Mouse (Mus musculus): Measurements from ENCODE around the gene Zfp831. TPM values are rescaled to one million over a fixed set of nuclear protein-coding genes. Genes with fewer than 3 reads are reported as not detected.

Gene Zfp831
- polyA plus RNA-seq (2012; rRNA removed), result 0.53 and 0.65 TPM in 2 replicates

DNA sequence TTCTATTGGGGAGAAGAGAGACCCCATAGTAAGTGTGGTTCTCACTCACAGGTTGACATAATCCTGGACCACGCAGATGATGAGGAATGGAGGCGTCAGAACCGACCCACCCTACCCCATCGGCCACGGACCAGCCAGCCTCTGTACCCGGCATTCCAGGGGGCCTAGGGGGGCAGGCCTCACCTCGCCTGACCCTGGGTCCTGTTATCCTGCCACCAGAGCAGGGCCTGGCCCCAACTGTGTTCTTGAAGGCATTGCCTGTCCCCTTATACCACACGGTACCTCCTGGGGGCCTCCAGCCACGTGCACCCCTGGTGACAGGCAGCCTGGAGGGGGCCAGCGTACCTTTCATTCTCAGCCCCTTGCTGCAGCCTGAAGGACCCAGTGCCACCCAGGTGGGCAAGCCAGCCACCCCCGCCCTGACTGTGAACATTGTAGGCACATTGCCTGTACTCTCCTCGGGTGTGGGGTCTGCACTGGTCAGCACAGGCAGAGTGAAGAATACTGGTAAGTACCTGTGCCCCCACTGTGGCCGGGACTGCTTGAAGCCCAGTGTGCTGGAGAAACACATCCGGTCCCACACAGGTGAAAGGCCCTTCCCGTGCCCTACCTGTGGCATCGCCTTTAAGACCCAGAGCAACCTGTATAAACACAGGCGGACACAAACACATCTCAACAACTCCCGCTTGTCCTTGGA is at the start of gene Zfp831:
Gene Zfp831 (plus strand): TSS at position 87 of the 697 bp plus-strand sequence.
- TF ChIP-seq CTCF (IDR thresholded peaks at IDR 0.05; ENCODE audit: insufficient read depth, low read length), result no peak
- TF ChIP-seq POLR2A (IDR thresholded peaks at IDR 0.05; ENCODE audit: borderline replicate concordance, extremely low read depth, low read depth, low read length), result no peak
- no peaks in the 10 kb centered on the region for H3K4me1 ChIP-seq (ENCODE audit: control insufficient read depth, insufficient read depth, low read length)
- 81% methylated on average over 18 of the region's 18 CpGs for WGBS
- no peak within 1 kb of the TSS for H3K4me3 ChIP-seq (replicated peaks; ENCODE audit: extremely low read depth, low read depth, low read length)
- no peak for DNase-seq

DNA sequence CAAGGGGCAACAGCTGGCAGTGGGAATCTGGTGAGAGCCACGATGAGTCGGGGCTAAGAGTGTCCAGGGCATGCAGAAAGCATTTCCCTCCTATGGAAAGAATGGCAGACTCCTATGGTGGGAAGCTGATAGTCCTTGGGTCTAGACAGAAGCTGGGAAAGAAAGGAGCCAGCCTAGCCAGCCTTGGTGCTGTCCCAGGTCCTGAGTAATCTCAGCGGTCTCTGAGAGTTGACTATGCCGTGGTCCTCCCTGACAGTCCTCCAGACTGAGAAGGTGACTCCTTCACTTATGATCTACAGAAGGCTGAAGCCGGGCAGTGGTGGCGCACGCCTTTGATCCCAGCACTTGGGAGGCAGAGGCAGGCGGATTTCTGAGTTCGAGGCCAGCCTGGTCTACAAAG is 48.4 kb upstream of the Zfp831 start:
- H3K4me1 ChIP-seq (ENCODE audit: control insufficient read depth, insufficient read depth, low read length), result no peaks in the 10 kb centered on the region
- TF ChIP-seq CTCF (IDR thresholded peaks at IDR 0.05; ENCODE audit: insufficient read depth, low read length) (no peak), POLR2A (IDR thresholded peaks at IDR 0.05; ENCODE audit: borderline replicate concordance, extremely low read depth, low read depth, low read length) (no peak)
- WGBS, result 79% methylated on average over 9 of the region's 9 CpGs
- H3K4me3 ChIP-seq (replicated peaks; ENCODE audit: extremely low read depth, low read depth, low read length), result no peak overlapping the region
- no peak for DNase-seq

DNA sequence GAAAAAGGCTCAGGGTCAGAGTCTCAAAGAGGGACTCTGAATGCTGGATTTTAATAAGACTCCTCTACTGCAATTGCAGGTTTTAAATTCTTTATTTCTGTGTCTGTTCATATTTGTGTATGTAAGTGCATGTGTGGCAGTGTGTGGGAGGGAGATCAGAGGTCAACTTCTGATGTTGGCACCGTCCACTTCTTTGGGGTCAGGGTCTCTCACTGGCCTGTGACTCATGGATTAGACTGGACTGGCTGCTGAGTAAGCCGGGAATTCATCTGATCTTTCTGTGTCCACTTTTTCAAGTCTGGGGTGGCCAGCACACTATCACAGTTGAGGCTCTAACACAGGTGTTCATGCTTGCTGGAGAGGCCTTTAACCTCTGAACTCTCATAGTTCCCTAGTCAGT is 47.7 kb upstream of the Zfp831 start:
- DNase-seq, result no peak
- WGBS, result 62% methylated on average over 2 of the region's 2 CpGs
- no peaks in the 10 kb centered on the region for H3K4me1 ChIP-seq (ENCODE audit: control insufficient read depth, insufficient read depth, low read length)
- TF ChIP-seq POLR2A (IDR thresholded peaks at IDR 0.05; ENCODE audit: borderline replicate concordance, extremely low read depth, low read depth, low read length) (no peak), CTCF (IDR thresholded peaks at IDR 0.05; ENCODE audit: insufficient read depth, low read length) (no peak)
- H3K4me3 ChIP-seq (replicated peaks; ENCODE audit: extremely low read depth, low read depth, low read length), result no peak overlapping the region

DNA sequence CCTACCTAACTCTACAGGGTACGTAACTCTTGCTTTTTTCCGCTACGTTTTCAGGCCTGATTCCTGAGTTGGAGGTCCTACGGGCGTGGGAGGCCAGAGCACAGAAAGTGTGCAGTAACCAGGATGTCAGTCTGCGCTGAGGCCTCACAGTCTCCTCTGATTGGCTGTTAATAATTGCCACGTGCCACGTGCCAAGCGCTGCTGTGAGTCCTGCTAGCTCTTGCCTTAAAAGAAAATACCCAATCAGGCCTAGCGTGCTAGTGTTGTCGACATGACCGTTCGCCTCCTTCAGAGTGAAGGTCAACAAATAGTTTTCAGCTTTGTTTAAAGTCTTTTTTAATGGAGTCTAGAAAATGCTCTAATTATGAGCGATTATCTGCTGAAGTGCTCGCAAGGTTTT is 46.9 kb upstream of the Zfp831 start:
- DNase-seq, result no peak
- WGBS, result 86% methylated on average over 15 of the region's 15 CpGs
- TF ChIP-seq CTCF (IDR thresholded peaks at IDR 0.05; ENCODE audit: insufficient read depth, low read length) (no peak), POLR2A (IDR thresholded peaks at IDR 0.05; ENCODE audit: borderline replicate concordance, extremely low read depth, low read depth, low read length) (no peak)
- Histone ChIP-seq H3K4me1 (ENCODE audit: control insufficient read depth, insufficient read depth, low read length) (no peaks in the 10 kb centered on the region), H3K4me3 (replicated peaks; ENCODE audit: extremely low read depth, low read depth, low read length) (no peak overlapping the region)

DNA sequence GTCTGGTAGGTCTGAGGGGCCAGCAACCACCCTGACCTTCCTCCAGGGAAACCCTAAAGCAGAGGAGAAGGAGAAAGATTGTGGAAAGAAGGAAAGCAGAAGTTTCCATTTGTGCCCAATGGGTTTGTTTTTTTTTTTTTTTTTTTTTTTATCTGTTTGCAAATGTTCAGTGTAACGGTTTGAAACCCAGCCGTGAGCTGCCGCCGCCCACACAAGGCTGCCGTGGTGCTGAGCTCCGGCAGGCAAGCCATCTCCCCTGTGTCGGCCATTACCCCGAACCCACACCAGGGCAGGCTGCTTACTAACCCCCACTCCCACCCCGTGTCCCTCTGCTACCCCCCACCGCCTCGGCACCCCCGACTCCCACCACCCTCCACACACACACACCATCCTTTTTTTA is 44.9 kb upstream of the Zfp831 start:
- H3K4me1 ChIP-seq (ENCODE audit: control insufficient read depth, insufficient read depth, low read length), result no peaks in the 10 kb centered on the region
- no peak overlapping the region for H3K4me3 ChIP-seq (replicated peaks; ENCODE audit: extremely low read depth, low read depth, low read length)
- no peak for DNase-seq
- WGBS, result 51% methylated on average over 12 of the region's 12 CpGs
- TF ChIP-seq CTCF (IDR thresholded peaks at IDR 0.05; ENCODE audit: insufficient read depth, low read length) (no peak), POLR2A (IDR thresholded peaks at IDR 0.05; ENCODE audit: borderline replicate concordance, extremely low read depth, low read depth, low read length) (no peak)

DNA sequence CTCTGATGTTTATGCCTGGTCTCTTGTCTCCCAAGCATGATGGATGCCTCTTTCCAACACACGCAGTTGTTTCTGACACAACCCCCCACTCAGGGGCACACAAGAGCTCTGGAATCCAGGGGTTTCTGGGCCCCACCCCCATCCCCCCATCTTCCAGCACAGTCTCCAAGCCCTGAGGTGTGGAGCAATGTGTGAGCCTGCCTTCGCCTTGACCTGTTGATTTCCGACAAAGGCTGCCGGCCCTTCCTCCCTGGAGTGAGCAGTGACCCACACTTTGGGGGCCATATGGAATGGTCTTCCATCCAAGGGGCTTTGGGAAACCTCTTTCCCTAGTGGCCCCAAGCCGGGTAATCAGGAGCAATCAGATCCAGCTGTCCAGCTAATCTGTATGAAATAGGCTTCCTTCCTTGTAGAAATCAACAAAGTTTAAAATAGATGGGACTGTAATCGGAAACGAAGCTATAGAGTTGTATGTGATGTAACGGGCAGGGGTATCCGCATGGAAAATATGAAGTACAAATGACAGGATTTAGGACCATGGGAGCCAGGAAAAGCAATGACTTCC is 44.2 kb upstream of the Zfp831 start:
- 52% methylated on average over 9 of the region's 9 CpGs for WGBS
- TF ChIP-seq CTCF (IDR thresholded peaks at IDR 0.05; ENCODE audit: insufficient read depth, low read length) (no peak), POLR2A (IDR thresholded peaks at IDR 0.05; ENCODE audit: borderline replicate concordance, extremely low read depth, low read depth, low read length) (no peak)
- Histone ChIP-seq H3K4me3 (replicated peaks; ENCODE audit: extremely low read depth, low read depth, low read length) (no peak overlapping the region), H3K4me1 (ENCODE audit: control insufficient read depth, insufficient read depth, low read length) (no peaks in the 10 kb centered on the region)
- no peak for DNase-seq

DNA sequence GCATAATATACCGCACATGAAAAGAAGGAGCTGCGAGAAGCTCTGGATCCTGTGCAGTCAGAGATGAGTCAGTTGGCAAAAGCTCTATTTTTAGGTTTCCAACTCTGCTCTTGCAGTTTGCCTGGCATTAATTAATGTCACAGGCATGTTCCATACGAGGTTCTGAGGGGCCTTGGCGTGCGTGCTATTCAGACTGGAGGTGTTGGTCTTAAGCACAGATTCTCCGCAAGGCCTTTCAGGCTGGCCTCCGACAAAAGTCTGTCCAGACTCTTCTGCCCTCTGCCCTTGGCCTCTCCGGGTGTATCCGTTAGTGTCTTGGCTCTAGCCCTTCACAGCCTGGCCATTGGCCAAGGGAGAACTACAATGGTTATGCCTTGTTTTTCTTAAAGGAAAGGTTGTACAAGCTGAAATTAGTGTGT is 43.5 kb upstream of the Zfp831 start:
- no peak for DNase-seq
- Histone ChIP-seq H3K4me1 (ENCODE audit: control insufficient read depth, insufficient read depth, low read length) (no peaks in the 10 kb centered on the region), H3K4me3 (replicated peaks; ENCODE audit: extremely low read depth, low read depth, low read length) (no peak overlapping the region)
- 47% methylated on average over 9 of the region's 9 CpGs for whole genome bisulfite sequencing
- no peak for TF ChIP-seq POLR2A (IDR thresholded peaks at IDR 0.05; ENCODE audit: borderline replicate concordance, extremely low read depth, low read depth, low read length)
- no peak for TF ChIP-seq CTCF (IDR thresholded peaks at IDR 0.05; ENCODE audit: insufficient read depth, low read length)

DNA sequence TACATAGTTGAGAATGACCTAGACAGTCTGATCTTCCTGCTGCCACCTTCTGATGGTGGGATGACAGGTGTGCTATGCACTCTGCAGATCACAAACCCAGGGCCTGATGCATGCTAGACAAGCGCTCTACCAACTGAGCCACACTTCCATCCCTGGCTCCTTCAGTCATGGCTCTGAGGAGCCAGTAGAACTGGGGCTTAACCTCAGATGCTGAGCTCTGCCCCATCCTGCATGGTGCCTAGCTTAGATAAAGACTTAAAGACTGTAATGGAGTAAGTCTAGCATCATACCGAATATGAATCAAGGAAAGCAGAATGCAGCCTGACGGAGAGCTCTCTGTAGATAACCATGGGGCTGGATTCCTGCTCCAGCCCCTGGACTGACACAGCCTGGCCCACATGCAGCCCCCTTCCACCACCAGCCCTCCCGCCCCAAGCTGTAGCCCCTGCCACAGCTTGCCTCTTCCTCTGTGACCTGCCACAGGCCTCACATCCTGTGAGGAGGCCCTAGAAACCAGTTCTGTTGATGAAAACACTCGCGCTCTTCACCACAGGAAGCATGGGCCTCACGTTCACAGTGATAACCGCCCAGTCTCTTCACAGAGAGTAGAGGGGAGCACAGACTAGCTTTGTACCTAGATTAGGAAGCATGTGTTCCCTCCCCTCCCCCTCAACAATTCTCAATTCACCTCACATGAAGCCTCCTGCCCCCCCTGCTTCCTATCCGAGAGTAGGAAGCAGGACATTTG is 41.2 kb upstream of the Zfp831 start:
- H3K4me3 ChIP-seq (replicated peaks; ENCODE audit: extremely low read depth, low read depth, low read length), result no peak overlapping the region
- no peak for DNase-seq
- TF ChIP-seq CTCF (IDR thresholded peaks at IDR 0.05; ENCODE audit: insufficient read depth, low read length) (no peak), POLR2A (IDR thresholded peaks at IDR 0.05; ENCODE audit: borderline replicate concordance, extremely low read depth, low read depth, low read length) (no peak)
- 49% methylated on average over 9 of the region's 9 CpGs for WGBS
- no peaks in the 10 kb centered on the region for H3K4me1 ChIP-seq (ENCODE audit: control insufficient read depth, insufficient read depth, low read length)

DNA sequence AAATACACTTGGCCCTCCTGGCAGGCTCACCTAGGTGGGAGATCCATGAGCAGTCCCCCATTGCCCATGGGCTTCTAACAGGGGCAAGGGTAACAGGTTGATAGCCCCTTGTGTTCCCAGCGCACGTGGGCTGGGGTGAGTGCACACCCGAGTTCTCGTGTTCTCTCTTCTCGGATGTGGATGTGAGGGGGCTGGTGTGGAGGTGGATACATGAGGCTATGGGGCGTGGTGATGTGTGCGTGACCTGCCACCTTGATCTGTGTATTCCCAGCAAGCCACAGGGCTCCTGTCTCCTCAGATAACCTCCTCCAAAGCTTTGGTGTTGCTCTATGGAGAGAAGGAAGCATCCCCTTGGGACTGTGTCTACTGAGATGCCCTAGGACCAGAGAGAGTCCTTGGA is 40.0 kb upstream of the Zfp831 start:
- DNase-seq, result no peak

More for the DNA sequence above, 40.0 kb upstream of the Zfp831 start:
- no peak for TF ChIP-seq CTCF (IDR thresholded peaks at IDR 0.05; ENCODE audit: insufficient read depth, low read length)
- no peak for TF ChIP-seq POLR2A (IDR thresholded peaks at IDR 0.05; ENCODE audit: borderline replicate concordance, extremely low read depth, low read depth, low read length)
- 85% methylated on average over 7 of the region's 7 CpGs for WGBS
- Histone ChIP-seq H3K4me3 (replicated peaks; ENCODE audit: extremely low read depth, low read depth, low read length) (no peak overlapping the region), H3K4me1 (ENCODE audit: control insufficient read depth, insufficient read depth, low read length) (no peaks in the 10 kb centered on the region)
